Mouse (Mus musculus) CH12.LX (cell line): ENCODE results near the gene Rora. TPM values are rescaled to one million over a fixed set of nuclear protein-coding genes. Genes with fewer than 3 reads are reported as not detected.

Source experiments
- DNase-seq: peaks from one replicate; pipeline ENCODE4 v3.0.0-alpha.2; 2013; ENCODE audit errors: extremely low read depth
- H3K27ac ChIP-seq: 2 replicates; pipeline ENCODE4 v1.5.1; 2012; ENCODE audit warnings: low read depth, mild to moderate bottlenecking, control low read depth, moderate library complexity; ENCODE audit not compliant: insufficient read depth
- H3K27me3 ChIP-seq: replicated peaks from 2 replicates; pipeline ENCODE3; 2012; ENCODE audit warnings: inconsistent platforms
- H3K36me3 ChIP-seq, 2 experiments: replicated peaks in 1 of 2; 2 replicates each; pipeline versions ENCODE3 to v1.6.1; 2012; ENCODE audit warnings: inconsistent platforms in 1 of 2, low read length in 1 of 2, mild to moderate bottlenecking in 1 of 2, mixed read lengths in 1 of 2, moderate library complexity in 1 of 2; ENCODE audit not compliant: control insufficient read depth in 1 of 2, insufficient read depth in 1 of 2
- H3K4me1 ChIP-seq, 2 experiments: 2 replicates each; pipeline ENCODE4 v1.6.1; 2012; ENCODE audit warnings: inconsistent platforms in 1 of 2, moderate library complexity in 1 of 2; ENCODE audit not compliant: insufficient read depth in 2 of 2, control insufficient read depth in 1 of 2
- H3K4me2 ChIP-seq: 2 replicates; pipeline ENCODE4 v1.6.1; 2012; ENCODE audit warnings: low read depth, mild to moderate bottlenecking, control low read depth; ENCODE audit not compliant: poor library complexity, insufficient read depth, severe bottlenecking
- H3K4me3 ChIP-seq, 3 experiments: fragments of 150-350 bp in 1 of 3; sonication (generic) in 1 of 3; replicated peaks in 1 of 3; 2 replicates each; pipeline versions ENCODE3 to v1.5.1; 2011 to 2012; ENCODE audit warnings: low read depth in 2 of 3, low read length in 2 of 3, mild to moderate bottlenecking in 2 of 3, moderate library complexity in 2 of 3, control low read depth in 1 of 3, improper control_type of control experiment in 1 of 3, inconsistent platforms in 1 of 3, mixed read lengths in 1 of 3; ENCODE audit not compliant: poor library complexity in 1 of 3
- H3K79me2 ChIP-seq: replicated peaks from 2 replicates; pipeline ENCODE4 v1.6.1; 2012; ENCODE audit warnings: mild to moderate bottlenecking, moderate library complexity; ENCODE audit not compliant: control insufficient read depth, poor library complexity, insufficient read depth, severe bottlenecking; ENCODE audit errors: extremely low read depth
- H3K9ac ChIP-seq: 2 replicates; pipeline ENCODE4 v1.6.1; 2012; ENCODE audit warnings: low read depth, mild to moderate bottlenecking, control low read depth, moderate library complexity; ENCODE audit not compliant: insufficient read depth
- H3K9me3 ChIP-seq: replicated peaks from 2 replicates; pipeline ENCODE3; 2012; ENCODE audit warnings: low read length, inconsistent platforms, mixed read lengths
- CHD1 ChIP-seq: IDR thresholded peaks from 2 replicates; pipeline ENCODE4 v1.6.1; 2012; ENCODE audit warnings: low read depth, low read length, improper control_type of control experiment, inconsistent platforms
- CHD2 ChIP-seq: IDR thresholded peaks from 2 replicates; pipeline ENCODE4 v1.6.1; 2011; ENCODE audit warnings: low read length, improper control_type of control experiment
- CTCF ChIP-seq, 2 experiments: IDR thresholded peaks in 1 of 2; conservative IDR thresholded peaks in 1 of 2; 2 replicates each; pipeline ENCODE4 v1.5.1; 2011 to 2012; ENCODE audit warnings: low read depth in 2 of 2, low read length in 2 of 2, improper control_type of control experiment in 1 of 2, inconsistent platforms in 1 of 2, mild to moderate bottlenecking in 1 of 2, moderate library complexity in 1 of 2
- ELF1 ChIP-seq: IDR thresholded peaks from 2 replicates; pipeline ENCODE4 v1.6.1; 2014; ENCODE audit warnings: low read depth, mild to moderate bottlenecking, inconsistent platforms, low read length, improper control_type of control experiment
- EP300 ChIP-seq: IDR thresholded peaks from 2 replicates; pipeline ENCODE4 v1.6.1; 2011; ENCODE audit warnings: low read length, improper control_type of control experiment
- GABPA ChIP-seq: IDR thresholded peaks from 2 replicates; pipeline ENCODE4 v1.6.1; 2012; ENCODE audit warnings: low read depth, low read length, improper control_type of control experiment, inconsistent platforms; ENCODE audit not compliant: insufficient replicate concordance
- JUN ChIP-seq: IDR thresholded peaks from 2 replicates; pipeline ENCODE4 v1.6.1; 2011; ENCODE audit warnings: low read depth, mild to moderate bottlenecking, low read length, improper control_type of control experiment, moderate library complexity; ENCODE audit not compliant: insufficient read depth
- KAT2A ChIP-seq: IDR thresholded peaks from 2 replicates; pipeline ENCODE4 v1.6.1; 2012; ENCODE audit warnings: low read length, improper control_type of control experiment, inconsistent platforms; ENCODE audit not compliant: insufficient replicate concordance
- MAZ ChIP-seq: IDR thresholded peaks from 2 replicates; pipeline ENCODE4 v1.6.1; 2012; ENCODE audit warnings: low read depth, mild to moderate bottlenecking, inconsistent platforms, low read length, improper control_type of control experiment, moderate library complexity
- MXI1 ChIP-seq: IDR thresholded peaks from 2 replicates; pipeline ENCODE4 v1.6.1; 2011; ENCODE audit warnings: mild to moderate bottlenecking, low read depth, low read length, improper control_type of control experiment
- MYC ChIP-seq: IDR thresholded peaks from 2 replicates; pipeline ENCODE4 v1.6.1; 2011; ENCODE audit warnings: low read depth, mild to moderate bottlenecking, improper control_type of control experiment, low read length
- RAD21 ChIP-seq: IDR thresholded peaks from 2 replicates; pipeline ENCODE4 v1.6.1; 2011; ENCODE audit warnings: low read depth, mild to moderate bottlenecking, low read length, improper control_type of control experiment, moderate library complexity
- SMC3 ChIP-seq: IDR thresholded peaks from 2 replicates; pipeline ENCODE4 v1.6.1; 2011; ENCODE audit warnings: low read depth, low read length, improper control_type of control experiment
- TCF12 ChIP-seq: IDR thresholded peaks from 2 replicates; pipeline ENCODE4 v1.6.1; 2014; ENCODE audit warnings: low read depth, mild to moderate bottlenecking, inconsistent platforms, low read length, improper control_type of control experiment
- ZKSCAN1 ChIP-seq: IDR thresholded peaks from 2 replicates; pipeline ENCODE4 v1.6.1; 2012; ENCODE audit warnings: low read depth, inconsistent platforms, low read length, improper control_type of control experiment, borderline replicate concordance
- ZMIZ1 ChIP-seq: IDR thresholded peaks from 2 replicates; pipeline ENCODE4 v1.6.1; 2012; ENCODE audit warnings: low read depth, mild to moderate bottlenecking, inconsistent platforms, low read length, improper control_type of control experiment
- dilution Hi-C: fragments of 300-500 bp; cut with MboI; formaldehyde crosslinking; loops from 2 replicates; pipeline ENCODE4 v1.14.3; 2020; ENCODE audit warnings: low sequenced_read_pairs; ENCODE audit not compliant: extremely low pct_unique_long_range_greater_than_20kb, extremely low pct_ligation_motif_present
- in situ Hi-C: fragments of 300-500 bp; cut with MboI; formaldehyde crosslinking; loops from 3 replicates; pipeline ENCODE4 v1.14.3; 2019; ENCODE audit warnings: low sequenced_read_pairs, low pct_ligation_motif_present, low pct_unique_long_range_greater_than_20kb, mixed read lengths
- polyA plus RNA-seq: library from polyadenylated mRNA; unstranded; fragments of >175 nt; gene quantifications from 2 replicates; pipeline ENCODE4 v1.2.1, GENCODE M21; 2012; ENCODE audit warnings: low read depth; ENCODE audit not compliant: insufficient read length
- total RNA-seq, 2 experiments: library from RNA; depleted of rRNA; stranded (reverse); fragments of 300-350 nt in 1 of 2; fragments of >200 nt in 1 of 2; gene quantifications; 2 replicates each; pipeline ENCODE4 v1.2.3; 2012 to 2014

The Rora gene
- total and polyA plus RNA-seq, 3 experiments, result 0.36 to 0.66 (median 0.64) TPM

DNA sequence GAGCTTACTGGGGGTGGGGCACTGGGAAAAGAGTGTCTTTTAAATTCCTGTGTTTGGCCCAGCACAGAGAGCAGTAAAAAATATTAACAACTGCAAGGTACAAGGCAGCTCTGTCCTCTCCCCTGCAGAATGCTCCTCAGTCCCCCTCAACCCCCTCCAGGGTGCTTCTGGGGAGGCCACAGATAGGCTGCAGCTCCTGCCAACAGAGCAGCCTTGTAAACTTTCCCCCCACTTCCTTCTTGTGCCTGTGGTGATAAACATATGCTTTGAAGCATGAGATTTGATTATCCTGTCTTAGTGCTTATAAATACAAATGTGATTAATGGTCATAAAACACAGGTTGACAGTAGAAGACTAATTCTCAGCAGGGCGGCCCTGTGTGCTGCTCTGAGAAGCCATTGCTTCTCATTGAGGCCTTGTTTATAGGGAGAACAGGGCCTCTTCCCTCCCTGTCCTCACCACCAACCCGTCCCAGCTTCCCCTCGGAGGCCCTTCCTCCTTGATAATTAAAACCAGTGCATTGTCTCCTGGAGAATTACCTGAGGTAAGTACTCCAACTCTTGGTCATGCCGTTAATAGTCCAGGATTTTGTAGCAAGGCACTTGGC lies 41.4 kb downstream of the Rora start:
- Histone ChIP-seq H3K36me3 (no peaks in the 10 kb centered on the region), H3K4me2 (no peak overlapping the region), H3K9me3 (peaks cover 80% of the 10 kb centered on the region), H3K79me2 (no peaks in the 10 kb centered on the region), H3K9ac (no peak overlapping the region), H3K27ac (no peak overlapping the region), H3K4me1 (no peaks in the 10 kb centered on the region), H3K4me3 (no peak overlapping the region), H3K27me3 (no peaks in the 10 kb centered on the region)
- in situ Hi-C loops (no loop called here), dilution Hi-C loops (no loop called here)
- TF ChIP-seq ZMIZ1, result no peak
- TF ChIP-seq EP300, result no peak
- TF ChIP-seq CHD1, result no peak
- TF ChIP-seq CTCF (conservative IDR thresholded peaks at IDR 0.05 in 1 of 2, IDR thresholded peaks at IDR 0.05 in 1 of 2; ENCODE audit: low read depth in 2 of 2, low read length in 2 of 2), result no peak
- TF ChIP-seq SMC3, result no peak
- no peak for TF ChIP-seq ELF1
- no peak for TF ChIP-seq MAZ
- no peak for TF ChIP-seq CHD2
- no peak for TF ChIP-seq ZKSCAN1
- TF ChIP-seq JUN, result no peak
- TF ChIP-seq KAT2A, result no peak
- no peak for TF ChIP-seq MXI1
- TF ChIP-seq GABPA, result no peak
- no peak for TF ChIP-seq RAD21
- no peak for TF ChIP-seq TCF12
- DNase-seq, result no peak

DNA sequence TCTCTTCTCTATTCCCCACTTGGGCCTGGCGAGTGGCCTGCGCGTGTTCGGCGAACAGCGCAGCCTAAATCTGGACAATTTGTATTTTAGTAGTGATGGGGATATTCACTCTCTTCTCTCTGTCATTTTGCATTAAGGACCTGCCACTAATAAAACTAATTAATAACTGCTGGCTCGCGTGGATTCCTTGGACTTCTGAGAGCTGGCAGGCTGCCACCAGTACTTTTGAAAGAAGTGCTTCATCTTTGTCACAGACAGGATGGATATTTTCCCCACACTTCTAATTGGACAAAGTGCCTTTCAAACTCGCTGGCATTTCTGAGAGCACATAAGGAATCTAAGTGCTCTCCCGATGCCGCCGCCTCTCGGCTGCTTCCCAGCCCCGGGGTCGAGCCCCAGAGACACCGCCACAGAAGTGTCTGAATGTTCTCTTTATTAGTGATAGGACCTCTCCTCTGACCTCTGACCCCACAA lies 41.9 kb downstream of the Rora start:
- no peak for DNase-seq
- H3K9me3 ChIP-seq, result peaks cover 79% of the 10 kb centered on the region
- H3K4me2 ChIP-seq, result no peak overlapping the region
- H3K4me1 ChIP-seq, result no peaks in the 10 kb centered on the region
- no peaks in the 10 kb centered on the region for H3K36me3 ChIP-seq
- dilution Hi-C loops (no loop called here), in situ Hi-C loops (no loop called here)
- TF ChIP-seq MYC (no peak), CHD2 (no peak)
- H3K27ac ChIP-seq, result no peak overlapping the region
- no peak overlapping the region for H3K4me3 ChIP-seq
- no peaks in the 10 kb centered on the region for H3K27me3 ChIP-seq
- no peak overlapping the region for H3K9ac ChIP-seq
- no peaks in the 10 kb centered on the region for H3K79me2 ChIP-seq
